Mouse (Mus musculus) spleen, adult 12 weeks (tissue): ENCODE measurements around the gene Mcpt2.
"Not testable (repeated sequence)": the region's sequence is repeated elsewhere in the genome, so short reads cannot be mapped to it uniquely, and the experiment has no call there.

ENCODE experiments used
- DNase-seq: peaks from one replicate; pipeline ENCODE4 v3.0.0; 2022; ENCODE audit warnings: low spot score

Mcpt2 gene

DNA sequence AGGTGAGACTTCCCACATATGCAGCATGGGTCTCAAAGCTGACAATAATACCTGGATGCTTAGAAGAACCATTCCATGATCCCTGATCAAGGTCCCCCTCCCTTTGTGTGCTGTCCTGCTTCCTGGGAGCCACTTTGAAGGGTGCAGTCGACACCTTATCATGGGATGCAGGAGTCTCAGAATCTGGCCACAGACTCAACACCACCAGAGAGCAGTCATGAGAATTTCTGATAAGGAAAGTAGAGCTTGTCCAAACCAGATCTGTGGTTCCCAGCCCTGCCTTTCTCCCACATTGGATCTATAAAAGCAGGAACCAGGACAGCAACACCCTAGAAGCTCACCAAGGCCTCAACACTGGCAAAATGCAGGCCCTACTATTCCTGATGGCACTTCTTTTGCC, at the start of gene Mcpt2:
Mcpt2 (plus strand) TSS at position 250 of the 400 bp plus-strand sequence.
- not testable (repeated sequence) for DNase-seq

- DNase-seq: no peak
Measured at GRCm38 (mm10) chr14:56013147-56013546, 28.7 kb upstream of the Mcpt2 start.

DNA sequence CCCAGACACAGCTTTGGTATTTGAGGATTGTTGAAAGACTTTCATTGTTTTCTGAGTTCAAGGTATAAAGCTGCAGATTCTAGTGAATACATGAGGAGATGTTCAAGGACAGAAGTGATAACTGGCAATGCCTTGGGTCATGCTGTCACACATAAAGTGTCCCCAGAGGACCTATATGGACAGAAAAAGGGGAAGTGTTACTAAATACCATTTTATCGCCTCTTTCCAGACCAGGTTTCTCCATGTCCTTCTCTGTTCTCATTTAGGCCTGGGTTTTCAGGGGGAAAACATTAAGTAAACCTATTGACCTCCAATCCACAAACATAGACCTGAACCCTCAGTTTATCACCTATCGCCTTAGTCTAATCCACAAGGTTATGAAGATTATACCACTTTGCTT, 27.9 kb upstream of the Mcpt2 start:
- no peak for DNase-seq

- not testable (repeated sequence) for DNase-seq
Measured at GRCm38 (mm10) chr14:56017671-56018070, 24.2 kb upstream of the Mcpt2 start, which contains the start of gene Mcpt1. Gene Mcpt1 (plus strand): TSS chr14:56017971.

DNA sequence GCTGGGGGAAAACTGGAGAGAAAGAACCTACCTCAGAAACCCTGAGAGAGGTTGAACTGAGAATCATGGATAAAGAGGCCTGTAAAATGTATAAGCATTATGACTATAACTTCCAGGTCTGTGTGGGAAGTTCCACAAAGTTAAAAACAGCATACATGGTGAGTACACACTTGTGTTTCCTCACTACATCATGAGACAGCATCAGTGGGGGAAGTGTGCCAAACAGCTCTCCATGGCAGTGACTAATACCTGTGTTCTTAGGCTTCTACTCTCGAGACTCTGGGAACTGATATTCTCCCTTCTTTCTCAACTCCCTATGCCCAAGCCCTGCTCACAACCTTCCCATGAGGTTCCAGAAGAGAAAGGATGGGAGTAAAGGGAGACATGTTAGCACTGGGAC, 22.4 kb upstream of the Mcpt2 start:
- no peak for DNase-seq

- DNase-seq: not testable (repeated sequence)
Measured at GRCm38 (mm10) chr14:56021305-56021704, 20.5 kb upstream of the Mcpt2 start.

DNA sequence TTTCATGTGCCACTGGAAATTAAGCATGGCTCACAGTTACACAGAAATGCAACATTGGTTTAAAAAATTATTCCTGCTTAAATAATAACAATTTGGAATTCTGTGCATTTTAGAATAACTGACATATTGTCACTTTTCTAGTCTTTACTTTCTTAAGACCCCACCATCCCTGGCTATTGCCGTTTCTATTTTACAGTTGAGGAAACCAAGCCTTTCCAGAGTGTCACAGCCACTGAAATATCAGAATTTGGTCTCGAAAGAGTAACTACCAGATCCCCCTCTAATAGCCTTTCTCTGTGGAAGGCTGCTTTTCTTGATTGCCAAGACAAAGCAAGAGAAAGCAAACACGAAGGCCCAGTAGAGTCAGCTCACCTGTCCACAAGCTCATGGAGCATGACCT, 11.4 kb upstream of the Mcpt2 start, which contains the start of gene Mcpt9:
Mcpt9 (minus strand) TSS at position 101 of the 400 bp plus-strand sequence.
- not testable (repeated sequence) for DNase-seq

DNA sequence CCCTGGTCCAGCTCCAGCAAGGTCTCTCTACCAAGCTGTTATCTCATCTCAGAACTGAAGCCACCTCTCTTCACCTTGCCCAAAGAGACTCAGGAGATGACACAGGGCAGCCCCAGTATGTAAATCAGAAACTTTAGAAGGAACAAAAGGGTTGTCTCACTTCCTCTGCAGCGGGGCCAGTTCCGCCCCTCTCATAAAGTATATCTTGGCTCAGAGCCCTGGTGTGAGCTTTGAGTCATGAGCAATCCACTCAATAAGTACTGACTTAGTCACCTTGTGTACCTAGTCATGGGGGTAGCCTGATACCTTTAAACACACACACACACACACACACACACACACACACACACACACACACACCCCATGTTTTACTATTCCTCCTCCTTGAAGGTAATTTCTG, 7.4 kb upstream of the Mcpt2 start:
- no peak for DNase-seq

DNA sequence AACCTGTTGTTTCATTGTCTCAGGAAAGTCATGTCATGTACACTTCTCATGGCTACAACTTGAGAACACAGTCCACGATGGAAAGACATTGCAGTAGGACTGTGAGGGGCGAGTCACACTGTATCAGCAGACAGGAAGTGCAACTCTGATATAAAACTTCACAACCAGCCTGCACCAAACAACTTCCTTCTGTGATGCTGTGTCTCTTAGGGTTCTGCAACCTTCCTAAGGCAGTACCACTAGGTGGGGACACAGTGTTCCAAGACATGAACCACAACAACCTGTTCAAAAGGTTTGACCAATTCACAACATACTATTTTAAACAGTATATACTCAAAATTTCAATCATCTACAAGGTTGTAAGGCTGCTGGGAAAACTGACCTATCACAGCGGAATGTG, 13.6 kb downstream of the Mcpt2 start:
- no peak for DNase-seq

DNA sequence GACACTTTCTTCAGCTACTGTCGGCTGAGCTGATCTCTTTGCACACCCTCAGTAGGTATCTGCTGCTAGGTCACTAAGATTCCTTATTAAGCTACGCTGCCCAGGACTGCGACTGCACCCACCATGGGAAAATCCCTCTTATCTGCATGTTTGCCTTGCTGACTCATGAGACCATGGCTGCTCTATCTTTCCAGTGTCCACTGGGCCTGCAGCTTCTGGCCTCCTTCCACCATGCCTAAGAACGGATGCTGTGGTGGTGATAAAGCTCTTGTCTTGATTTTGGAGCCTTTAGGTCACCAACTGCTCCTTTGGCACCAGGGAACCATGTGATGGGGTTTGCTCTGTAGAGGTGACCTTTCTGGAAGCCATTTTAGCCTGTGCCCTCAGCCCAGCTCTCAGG, 15.9 kb downstream of the Mcpt2 start:
- no peak for DNase-seq

GRCm38 (mm10) chr14:56062213-56062612, 20.4 kb downstream of the Mcpt2 start, which contains the start of gene Mcpt4:
Gene Mcpt4 (minus strand): TSS chr14:56062313.
- not testable (repeated sequence) for DNase-seq

- no peak for DNase-seq
Measured at GRCm38 (mm10) chr14:56082016-56082415, 40.2 kb downstream of the Mcpt2 start.

DNA sequence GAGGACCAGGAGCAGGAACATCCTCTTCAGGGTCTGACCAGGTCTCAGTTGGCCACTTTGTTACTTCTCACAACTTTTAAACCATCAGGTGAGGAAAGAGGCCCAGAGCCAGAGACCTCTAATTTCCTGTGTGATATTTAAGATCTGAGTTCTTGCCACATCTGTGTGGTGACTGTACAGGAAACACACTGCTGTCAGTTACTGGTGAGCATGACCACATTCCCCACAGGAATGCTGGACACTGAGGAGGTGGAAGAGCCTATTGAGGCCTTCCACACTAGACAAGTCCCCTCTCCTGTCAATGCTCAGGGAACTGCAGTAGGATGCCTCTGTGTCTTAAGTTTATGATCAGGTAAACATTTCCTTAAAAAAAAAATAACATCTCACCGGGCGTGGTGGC, 43.3 kb downstream of the Mcpt2 start, which contains the start of gene Mcpt8:
Mcpt8 (minus strand) TSS at position 107 of the 400 bp plus-strand sequence.
- DNase-seq: no peak

GRCm38 (mm10) chr14:56086711-56087110, 44.9 kb downstream of the Mcpt2 start:
- no peak for DNase-seq

DNA sequence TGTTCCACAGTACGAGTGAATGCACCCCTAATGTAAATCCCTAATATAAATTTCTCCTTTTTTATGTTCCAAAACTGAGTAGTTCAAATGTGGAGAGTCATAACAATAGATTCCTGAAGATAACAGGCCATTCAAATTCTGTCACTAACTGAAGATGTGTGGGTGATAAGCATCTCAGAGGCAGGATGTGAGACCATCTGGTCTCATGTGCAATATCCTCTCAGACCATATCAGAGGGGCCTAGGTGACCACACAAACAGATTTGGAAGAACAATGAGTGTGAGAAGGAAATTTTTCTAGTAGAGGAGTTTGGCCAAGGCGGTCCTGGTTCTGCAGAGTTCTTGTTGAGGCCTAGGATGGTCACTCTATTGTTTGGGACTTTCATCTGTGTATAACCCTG, 51.5 kb downstream of the Mcpt2 start:
- DNase-seq: no peak
